Mouse (Mus musculus) liver, embryonic 11.5 days (tissue): ENCODE results near the gene Fam186b. TPM values are rescaled to one million over a fixed set of nuclear protein-coding genes. Genes with fewer than 3 reads are reported as not detected.

ENCODE experiments used
- ATAC-seq: fragments of 200-750 bp; cut with Nextera tagmentation; replicated peaks from 2 replicates; pipeline ENCODE4 v1.8.0; 2017; ENCODE audit warnings: moderate number of reproducible peaks, mild to moderate bottlenecking, moderate TSS enrichment, moderate library complexity; ENCODE audit not compliant: low FRiP score
- DNase-seq: peaks from one replicate; pipeline ENCODE4 v3.0.0-alpha.2; 2017; ENCODE audit warnings: low spot score
- H3K27ac ChIP-seq: fragments of 300-500 bp; sonication (generic); 2 replicates; pipeline ENCODE4 v1.5.1; 2014; ENCODE audit warnings: mild to moderate bottlenecking, low read depth, low read length, control low read depth
- H3K27me3 ChIP-seq: fragments of 300-500 bp; sonication (generic); replicated peaks from 2 replicates; pipeline ENCODE4 v1.6.1; 2014; ENCODE audit warnings: low read length, mixed read lengths; ENCODE audit not compliant: control insufficient read depth, insufficient read depth
- H3K36me3 ChIP-seq: fragments of 300-500 bp; sonication (generic); 2 replicates; pipeline ENCODE4 v1.6.1; 2014; ENCODE audit warnings: mild to moderate bottlenecking, low read length, moderate library complexity, mixed read lengths; ENCODE audit not compliant: control insufficient read depth, insufficient read depth
- H3K4me1 ChIP-seq: fragments of 300-500 bp; sonication (generic); replicated peaks from 2 replicates; pipeline ENCODE4 v1.6.1; 2014; ENCODE audit warnings: low read length, mixed read lengths; ENCODE audit not compliant: control insufficient read depth, insufficient read depth
- H3K4me2 ChIP-seq: fragments of 300-500 bp; sonication (generic); 2 replicates; pipeline ENCODE4 v1.6.1; 2014; ENCODE audit warnings: mild to moderate bottlenecking, control low read depth, moderate library complexity
- H3K4me3 ChIP-seq: fragments of 300-500 bp; sonication (generic); 2 replicates; pipeline ENCODE4 v1.5.1; 2014; ENCODE audit warnings: low read depth, low read length, control low read depth
- H3K9ac ChIP-seq: fragments of 300-500 bp; sonication (generic); 2 replicates; pipeline ENCODE4 v1.6.1; 2014; ENCODE audit warnings: low read depth, low read length, control low read depth
- H3K9me3 ChIP-seq: fragments of 300-500 bp; sonication (generic); 2 replicates; pipeline ENCODE4 v1.6.1; 2016; ENCODE audit warnings: low read length, inconsistent platforms, mixed read lengths; ENCODE audit not compliant: control insufficient read depth
- WGBS: fragments of 180-500 bp; shearing (Covaris S2); extraction: QIAGEN DNeasy Blood & Tissue Kit; methylation state at CpG from one replicate; pipeline ENCODE4 v1.1.7; 2014; 5-methylcytosine and 5-hydroxymethylcytosine counted together
- polyA plus RNA-seq: library from polyadenylated mRNA; unstranded; fragments of >200 nt; fragmentation: Nextera tagmentation; extraction: Ambion mirVana; gene quantifications from 2 replicates; pipeline ENCODE4 v1.2.1, GENCODE M21; 2014

Gene Fam186b
- polyA plus RNA-seq, 1 experiment from 2014 or later, result 0.08 TPM

- no peaks in the 10 kb centered on the region for H3K36me3 ChIP-seq
- no peak for DNase-seq
- peak overlapping the region; percentile 75 for H3K9ac ChIP-seq
- peak overlapping the region; percentile 74 for H3K4me3 ChIP-seq
- WGBS, result 16% methylated on average over 16 of the region's 16 CpGs
- no peak for ATAC-seq
- H3K4me2 ChIP-seq, result peak overlapping the region; percentile 80
- H3K4me1 ChIP-seq, result no peaks in the 10 kb centered on the region
- H3K27me3 ChIP-seq, result no peaks in the 10 kb centered on the region
- no peaks in the 10 kb centered on the region for H3K9me3 ChIP-seq
- no peak overlapping the region for H3K27ac ChIP-seq
Observed at GRCm38 (mm10) chr15:99294287-99294686, 1.4 kb downstream of the Fam186b start.

GRCm38 (mm10) chr15:99290586-99290985, 5.1 kb downstream of the Fam186b start:
- 78% methylated on average over 11 of the region's 11 CpGs for WGBS
- H3K4me2 ChIP-seq, result no peak overlapping the region
- H3K27ac ChIP-seq, result no peak overlapping the region
- 0 out of 2 replicates have a peak, but pooled peaks cover under 1% of the 10 kb centered on the region for H3K4me1 ChIP-seq
- no peaks in the 10 kb centered on the region for H3K27me3 ChIP-seq
- H3K9me3 ChIP-seq, result no peaks in the 10 kb centered on the region
- no peak overlapping the region for H3K4me3 ChIP-seq
- no peaks in the 10 kb centered on the region for H3K36me3 ChIP-seq
- no peak for ATAC-seq
- H3K9ac ChIP-seq, result no peak overlapping the region
- no peak for DNase-seq

GRCm38 (mm10) chr15:99285189-99285535, 10.5 kb downstream of the Fam186b start:
- no peak overlapping the region for H3K4me3 ChIP-seq
- no peaks in the 10 kb centered on the region for H3K27me3 ChIP-seq
- H3K27ac ChIP-seq, result no peak overlapping the region
- no peaks in the 10 kb centered on the region for H3K9me3 ChIP-seq
- WGBS, result 44% methylated on average over 8 of the region's 8 CpGs
- peak overlapping the region; percentile 48; the same call in 1 of the 2 replicates for H3K4me2 ChIP-seq
- DNase-seq (peak; percentile 45), ATAC-seq (peak; percentile 82)
- peaks cover 18% of the 10 kb centered on the region for H3K4me1 ChIP-seq
- H3K36me3 ChIP-seq, result no peaks in the 10 kb centered on the region
- no peak overlapping the region for H3K9ac ChIP-seq

GRCm38 (mm10) chr15:99284527-99285188, 11.0 kb downstream of the Fam186b start:
- peak; percentile 67 for DNase-seq
- ATAC-seq, result peak; percentile 75
- H3K4me1 ChIP-seq, result peaks cover 18% of the 10 kb centered on the region
- H3K36me3 ChIP-seq, result no peaks in the 10 kb centered on the region
- no peak overlapping the region for H3K27ac ChIP-seq
- no peaks in the 10 kb centered on the region for H3K9me3 ChIP-seq
- H3K27me3 ChIP-seq, result 0 out of 2 replicates have a peak, but pooled peaks cover 3% of the 10 kb centered on the region
- H3K4me2 ChIP-seq, result peak overlapping the region; percentile 48
- no peak overlapping the region for H3K9ac ChIP-seq
- no peak overlapping the region for H3K4me3 ChIP-seq
- WGBS, result 23% methylated on average over 14 of the region's 14 CpGs

GRCm38 (mm10) chr15:99283456-99283855, 12.2 kb downstream of the Fam186b start:
- 55% methylated on average over 10 of the region's 10 CpGs for WGBS
- H3K36me3 ChIP-seq, result no peaks in the 10 kb centered on the region
- no peak overlapping the region for H3K4me3 ChIP-seq
- H3K9me3 ChIP-seq, result no peaks in the 10 kb centered on the region
- no peak for DNase-seq
- H3K27ac ChIP-seq, result no peak overlapping the region
- peaks cover 18% of the 10 kb centered on the region for H3K4me1 ChIP-seq
- no peak for ATAC-seq
- no peak overlapping the region; the same call in 1 of the 2 replicates for H3K4me2 ChIP-seq
- 0 out of 2 replicates have a peak, but pooled peaks cover 3% of the 10 kb centered on the region for H3K27me3 ChIP-seq
- no peak overlapping the region for H3K9ac ChIP-seq

- no peaks in the 10 kb centered on the region for H3K9me3 ChIP-seq
- no peak overlapping the region for H3K4me2 ChIP-seq
- DNase-seq, result no peak
- 0 out of 2 replicates have a peak, but pooled peaks cover 3% of the 10 kb centered on the region for H3K27me3 ChIP-seq
- H3K36me3 ChIP-seq, result no peaks in the 10 kb centered on the region
- no peak overlapping the region for H3K4me3 ChIP-seq
- no peak overlapping the region for H3K27ac ChIP-seq
- no peak for ATAC-seq
- 88% methylated on average over 7 of the region's 7 CpGs for WGBS
- no peaks in the 10 kb centered on the region for H3K4me1 ChIP-seq
- no peak overlapping the region for H3K9ac ChIP-seq
Observed at GRCm38 (mm10) chr15:99278271-99278670, 17.4 kb downstream of the Fam186b start.

GRCm38 (mm10) chr15:99276095-99276494, 19.6 kb downstream of the Fam186b start:
- H3K27ac ChIP-seq, result no peak overlapping the region
- no peak overlapping the region for H3K4me2 ChIP-seq
- no peaks in the 10 kb centered on the region for H3K9me3 ChIP-seq
- DNase-seq, result no peak
- 0 out of 2 replicates have a peak, but pooled peaks cover 3% of the 10 kb centered on the region for H3K27me3 ChIP-seq
- no peak for ATAC-seq
- H3K4me3 ChIP-seq, result no peak overlapping the region
- H3K9ac ChIP-seq, result no peak overlapping the region
- no peaks in the 10 kb centered on the region for H3K4me1 ChIP-seq
- no peaks in the 10 kb centered on the region for H3K36me3 ChIP-seq
- WGBS, result 74% methylated on average over 8 of the region's 8 CpGs

GRCm38 (mm10) chr15:99265679-99266078, 30.0 kb downstream of the Fam186b start:
- no peak overlapping the region for H3K27ac ChIP-seq
- no peak overlapping the region for H3K4me2 ChIP-seq
- H3K27me3 ChIP-seq, result no peaks in the 10 kb centered on the region
- no peak overlapping the region for H3K9ac ChIP-seq
- 22% methylated on average over 4 of the region's 4 CpGs for WGBS
- peak; percentile 57 for DNase-seq
- ATAC-seq, result peak; percentile 29; the same call in 1 of the 2 replicates
- H3K4me1 ChIP-seq, result no peaks in the 10 kb centered on the region
- no peaks in the 10 kb centered on the region for H3K9me3 ChIP-seq
- H3K4me3 ChIP-seq, result no peak overlapping the region
- H3K36me3 ChIP-seq, result no peaks in the 10 kb centered on the region

- Histone ChIP-seq H3K4me3 (no peak overlapping the region), H3K27me3 (no peaks in the 10 kb centered on the region), H3K9ac (no peak overlapping the region), H3K4me1 (peaks cover 4% of the 10 kb centered on the region), H3K4me2 (no peak overlapping the region), H3K27ac (no peak overlapping the region), H3K36me3 (no peaks in the 10 kb centered on the region), H3K9me3 (no peaks in the 10 kb centered on the region)
- 82% methylated on average over 2 of the region's 2 CpGs for WGBS
- no peak for DNase-seq
- ATAC-seq, result no peak
Observed at GRCm38 (mm10) chr15:99264363-99264762, 31.3 kb downstream of the Fam186b start.
